Comparison of ENCODE assay signal across 15 mouse cellular contexts in the genomic region with DNA sequence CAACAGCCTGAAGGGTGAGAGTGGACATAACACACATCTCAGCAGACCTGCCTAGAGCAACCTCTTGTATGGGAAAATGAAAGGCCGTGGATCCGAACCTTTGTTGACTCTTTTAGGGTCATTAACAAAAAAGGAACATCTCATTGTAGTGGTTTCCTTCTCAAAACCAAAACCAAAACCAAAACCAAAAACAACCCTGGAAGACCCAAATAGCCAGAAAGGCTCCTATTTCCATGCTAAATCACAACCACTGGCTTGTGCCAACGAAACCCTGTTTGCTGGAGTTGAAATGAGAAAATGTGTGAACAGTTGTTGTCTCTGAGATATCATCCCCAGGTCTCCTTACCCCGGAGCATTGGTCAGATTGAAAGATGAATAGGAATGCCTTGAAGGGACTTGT.
"Had no signal": no experiment of that assay in that cellular context is flagged by ENCODE, and none has a peak within 500 bp of the region (broad histone marks: within the 10 kb centered on the region; RNA-seq: fewer than 3 reads in every experiment).

No protein-coding gene starts in this region.

- H3K27ac ChIP-seq: limb, embryonic 12.5 days; liver, embryonic 14.5 days; midbrain, embryonic 10.5 days; neural tube, embryonic 12.5 days had no signal

- H3K4me3 ChIP-seq: limb, embryonic 12.5 days; midbrain, embryonic 10.5 days; neural tube, embryonic 12.5 days had no signal

- H3K9me3 ChIP-seq: limb, embryonic 12.5 days; midbrain, embryonic 10.5 days; neural tube, embryonic 12.5 days had no signal

- ATAC-seq: intestine, embryonic 16.5 days; lung, postnatal 0 days had no signal

- H3K4me2 ChIP-seq: limb, embryonic 12.5 days; neural tube, embryonic 12.5 days had no signal

- H3K4me1 ChIP-seq: neural tube, embryonic 12.5 days had no signal

- H3K9ac ChIP-seq: limb, embryonic 12.5 days; liver, embryonic 14.5 days; neural tube, embryonic 12.5 days had no signal

- DNase-seq: kidney, adult 8-10 months; kidney, postnatal 25 days; layer of hippocampus, adult 9-11 months; layer of hippocampus, postnatal 36 days; lung, adult 2 months; lung, postnatal 36 days; midbrain, embryonic 14.5 days; spleen, adult 18-20 months; thymus, postnatal 14 days had no signal

- H3K36me3 ChIP-seq: limb, embryonic 12.5 days; midbrain, embryonic 10.5 days; neural tube, embryonic 12.5 days had no signal

- H3K27me3 ChIP-seq: limb, embryonic 12.5 days; neural tube, embryonic 12.5 days had no signal
